ENCODE assay signal across 14 mouse cellular contexts in the genomic region with DNA sequence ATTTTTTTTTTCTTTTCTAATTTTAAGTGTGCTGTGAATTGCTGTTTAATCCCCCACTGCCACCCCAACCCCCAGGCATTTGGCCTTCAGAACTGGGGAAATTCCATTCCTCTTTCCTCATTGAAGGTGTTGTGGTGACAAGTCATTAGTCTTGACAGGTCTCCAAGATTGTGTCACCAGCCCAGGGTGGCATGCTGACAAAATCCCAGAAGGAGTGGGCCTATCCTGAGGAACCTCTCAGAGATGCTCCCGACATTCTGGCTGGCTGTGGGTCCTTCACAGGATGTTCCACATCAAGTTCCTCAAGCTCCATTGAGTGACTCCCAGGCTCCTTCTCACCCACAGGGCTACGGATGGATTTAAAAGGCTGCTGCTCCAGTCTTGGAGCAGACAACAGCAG.
A peak's percentile ranks its signal among the peaks of the same experiment; 100 is the strongest.
DNase-seq lines count a peak whose midpoint lies in the region; TF ChIP-seq lines count a peak whose summit lies in the region.
"Had no signal": no experiment of that assay in that cellular context is flagged by ENCODE, and none has a peak within 500 bp of the region (broad histone marks: within the 10 kb centered on the region; RNA-seq: fewer than 3 reads in every experiment).

No protein-coding gene starts in this region.

- H3K4me3 ChIP-seq in kidney, adult 2 months (ENCODE audit: insufficient read depth, low read depth, low read length), result no peak overlapping the region
- H3K4me3 ChIP-seq: embryonic facial prominence, embryonic 12.5 days; hindbrain, embryonic 15.5 days; limb, embryonic 13.5 days; myocyte had no signal

- DNase-seq in kidney, adult 2 months, result peak; percentile 29
- no peak for DNase-seq in kidney, postnatal 14 days
- peak; percentile 25 to 61 for DNase-seq in heart, adult 9 months (ENCODE audit: low spot score in 2 of 2)
- DNase-seq in heart, postnatal 10 days, result peak; percentile 84 to 85
- no peak for DNase-seq in spleen, adult 12 weeks (ENCODE audit: low spot score)
- DNase-seq in spleen, adult 18-20 months, result no peak
- DNase-seq in gastrocnemius, adult 18-20 months (ENCODE audit: low spot score), result no peak
- DNase-seq: kidney, adult 18-20 months; kidney, postnatal 4 days; liver, postnatal 0 days had no signal

- no peaks in the 10 kb centered on the region for H3K4me1 ChIP-seq in kidney, adult 2 months (ENCODE audit: control insufficient read depth, insufficient read depth, low read length)
- H3K4me1 ChIP-seq: hindbrain, embryonic 15.5 days; limb, embryonic 13.5 days had no signal

- intact Hi-C loops in heart, postnatal 10 days (cut with DNase I), result no loop called here

- TF ChIP-seq CTCF in kidney, adult 2 months (conservative IDR thresholded peaks at IDR 0.05; ENCODE audit: insufficient read depth, insufficient read length, low read depth, low read length), result no peak

- WGBS in kidney, adult 2 months, result 74% methylated on average over 2 of the region's 2 CpGs

- no peak overlapping the region for H3K27ac ChIP-seq in kidney, adult 2 months (ENCODE audit: insufficient read depth, low read depth, low read length)
- H3K27ac ChIP-seq: embryonic facial prominence, embryonic 12.5 days; hindbrain, embryonic 15.5 days; limb, embryonic 13.5 days had no signal

- no peak for TF ChIP-seq POLR2A in kidney, adult 2 months (IDR thresholded peaks at IDR 0.05; ENCODE audit: low read depth, low read length)

- H3K27me3 ChIP-seq in kidney, adult 2 months (replicated peaks; ENCODE audit: control insufficient read depth, insufficient read depth, low read length), result no peaks in the 10 kb centered on the region
- H3K27me3 ChIP-seq: embryonic facial prominence, embryonic 12.5 days; hindbrain, embryonic 15.5 days; limb, embryonic 13.5 days had no signal

- no peaks in the 10 kb centered on the region for H3K36me3 ChIP-seq in kidney, adult 2 months (ENCODE audit: control insufficient read depth, insufficient read depth, low read length)
- H3K36me3 ChIP-seq: embryonic facial prominence, embryonic 12.5 days; hindbrain, embryonic 15.5 days; limb, embryonic 13.5 days had no signal

Comparison
In these comparisons a context has a peak if more than half of its experiments do, and no peak if none do; other contexts are left out.
1. DNase-seq: peak in kidney, adult 2 months (single experiment), heart, adult 9 months (2 of 2) and heart, postnatal 10 days (2 of 2); none in kidney, postnatal 14 days (single experiment), spleen, adult 12 weeks (single experiment), spleen, adult 18-20 months (0 of 2) and gastrocnemius, adult 18-20 months (single experiment).